Mouse (Mus musculus) cortical plate, adult 2 months (tissue): ENCODE results near the gene Gm49320.

ENCODE experiments used
- CTCF ChIP-seq: fragments of 200-500 bp; IDR thresholded peaks from 2 replicates; pipeline ENCODE4 v1.5.1; 2011; ENCODE audit warnings: mild to moderate bottlenecking, control low read depth, low read length; ENCODE audit not compliant: insufficient read depth; ENCODE audit errors: extremely low read depth
- POLR2A ChIP-seq: fragments of 200-500 bp; IDR thresholded peaks from 2 replicates; pipeline ENCODE4 v1.6.1; 2011; ENCODE audit warnings: mild to moderate bottlenecking, low read length, control low read depth; ENCODE audit not compliant: insufficient read depth; ENCODE audit errors: extremely low read depth

GRCm38 (mm10) chr8:4275275-4276110 is 36.8 kb downstream of the Gm49320 start, which contains the start of gene Timm44:
- TF ChIP-seq CTCF (no peak), POLR2A (peak; percentile 78)
